Mouse (Mus musculus): Measurements from ENCODE around the gene Unc5cl. TPM values are rescaled to one million over a fixed set of nuclear protein-coding genes. Genes with fewer than 3 reads are reported as not detected.

The Unc5cl gene
- polyA plus RNA-seq, 2 experiments = 3.0 to 4.8 TPM

DNA sequence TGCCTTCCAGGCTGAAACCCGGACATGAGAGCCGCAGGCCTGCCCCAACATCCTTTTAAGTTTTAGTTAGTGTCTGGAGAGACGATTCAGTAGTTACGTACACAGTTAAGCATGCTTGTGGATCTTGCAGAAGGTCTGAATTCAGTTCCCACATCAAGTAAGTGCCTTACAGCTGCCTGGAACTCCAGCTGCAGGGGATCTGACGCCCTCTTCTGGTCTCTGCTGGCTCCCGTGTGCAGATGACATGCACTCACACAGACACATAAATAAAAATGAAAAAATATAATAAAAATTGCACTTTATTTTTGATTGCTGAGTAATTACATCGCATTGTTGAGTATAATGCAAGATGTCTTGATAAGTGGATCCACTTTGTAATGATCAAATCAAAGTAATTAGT, 1.2 kb upstream of the Unc5cl start:
- 62% methylated on average over 7 of the region's 7 CpGs for WGBS (ENCODE audit: insufficient replicate concordance)
- no peak for ATAC-seq (ENCODE audit: insufficient read depth)
- Histone ChIP-seq H3K27ac (peak overlapping the region; percentile 9), H3K36me3 (replicated peaks; ENCODE audit: control insufficient read depth, insufficient read depth, low read depth) (peaks cover 13% of the 10 kb centered on the region), H3K4me3 (ENCODE audit: insufficient read depth in 1 of 2, low read depth in 2 of 2, low read length in 2 of 2) (no peak overlapping the region), H3K4me1 (replicated peaks; ENCODE audit: control insufficient read depth in 2 of 2, insufficient read depth in 2 of 2, low read length in 1 of 2) (peaks cover 44 to 65% of the 10 kb centered on the region in 2 experiments), H3K27me3 (ENCODE audit: control insufficient read depth, insufficient read depth, low read length) (no peaks in the 10 kb centered on the region), H3K9ac (replicated peaks) (no peak overlapping the region), H3K9me3 (ENCODE audit: control insufficient read depth, low read length) (no peaks in the 10 kb centered on the region), H3K4me2 (ENCODE audit: low read depth) (no peak overlapping the region)
- no peak for DNase-seq (ENCODE audit: low read depth in 3 of 3, low spot score in 3 of 3)
- TF ChIP-seq EP300 (IDR thresholded peaks at IDR 0.05; ENCODE audit: low read depth) (no peak), CTCF (IDR thresholded peaks at IDR 0.05; ENCODE audit: low read depth) (peak; percentile 75)

DNA sequence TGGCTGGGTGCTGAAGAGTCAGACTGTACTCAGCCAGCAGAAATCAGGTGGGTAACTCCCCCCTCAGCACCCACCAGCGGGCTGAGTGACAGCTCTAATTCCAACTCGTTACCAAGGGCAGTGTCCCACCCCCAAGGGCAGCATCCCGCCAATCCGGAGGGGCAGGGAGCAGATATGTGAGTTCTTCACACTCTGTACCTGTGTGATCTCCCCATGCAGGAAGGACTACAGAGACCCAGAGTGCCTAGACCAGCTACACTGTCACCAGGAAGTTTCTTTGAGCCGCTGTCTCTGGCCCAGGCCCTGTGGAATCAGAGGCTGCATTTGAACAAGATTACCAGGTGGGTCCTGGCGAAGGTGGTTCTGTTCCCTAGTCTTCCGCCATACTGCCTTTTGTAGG, 511 bp upstream of the Unc5cl start:
- Histone ChIP-seq H3K27ac (peak overlapping the region; percentile 31), H3K4me1 (replicated peaks; ENCODE audit: control insufficient read depth in 2 of 2, insufficient read depth in 2 of 2, low read length in 1 of 2) (peaks cover 37 to 58% of the 10 kb centered on the region in 2 experiments), H3K36me3 (replicated peaks; ENCODE audit: control insufficient read depth, insufficient read depth, low read depth) (peaks cover 6% of the 10 kb centered on the region), H3K27me3 (ENCODE audit: control insufficient read depth, insufficient read depth, low read length) (no peaks in the 10 kb centered on the region), H3K4me3 (ENCODE audit: insufficient read depth in 1 of 2, low read depth in 2 of 2, low read length in 2 of 2) (peak overlapping the region; percentile 43 to 44), H3K9me3 (ENCODE audit: control insufficient read depth, low read length) (no peaks in the 10 kb centered on the region), H3K9ac (replicated peaks) (no peak overlapping the region; the same call in 1 of the 2 replicates), H3K4me2 (ENCODE audit: low read depth) (peak overlapping the region; percentile 55)
- TF ChIP-seq EP300 (IDR thresholded peaks at IDR 0.05; ENCODE audit: low read depth) (no peak), CTCF (IDR thresholded peaks at IDR 0.05; ENCODE audit: low read depth) (no peak)
- WGBS (ENCODE audit: insufficient replicate concordance) = 58% methylated on average over 7 of the region's 7 CpGs
- ATAC-seq (ENCODE audit: insufficient read depth) (no peak), DNase-seq (ENCODE audit: low read depth in 3 of 3, low spot score in 3 of 3) (no peak)

DNA sequence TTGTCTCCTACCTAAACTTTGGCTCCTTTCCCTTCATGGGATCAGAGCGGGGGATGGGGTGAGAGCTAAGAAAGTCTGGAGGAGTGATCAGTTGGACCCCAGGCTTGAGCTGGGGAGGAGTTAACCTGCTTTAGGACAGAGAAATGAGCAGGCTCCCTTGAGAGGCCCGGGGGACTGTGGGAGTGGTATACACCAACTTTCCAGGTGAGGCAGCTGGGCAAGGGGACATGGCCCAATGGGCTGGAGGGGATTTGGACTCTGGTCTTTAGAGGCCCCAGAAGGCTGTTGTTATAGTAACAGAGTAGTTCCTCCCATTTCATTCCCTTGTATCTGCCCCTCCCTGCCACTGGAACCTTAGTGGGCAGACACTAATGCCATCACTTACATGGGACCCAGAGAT, 1.3 kb downstream of the Unc5cl start:
- Histone ChIP-seq H3K27me3 (ENCODE audit: control insufficient read depth, insufficient read depth, low read length) (no peaks in the 10 kb centered on the region), H3K4me3 (ENCODE audit: insufficient read depth in 1 of 2, low read depth in 2 of 2, low read length in 2 of 2) (peak overlapping the region in 1 of 2 experiments; percentile 44; a peak in 1 of 4 replicates), H3K9me3 (ENCODE audit: control insufficient read depth, low read length) (no peaks in the 10 kb centered on the region), H3K4me1 (replicated peaks; ENCODE audit: control insufficient read depth in 2 of 2, insufficient read depth in 2 of 2, low read length in 1 of 2) (peaks cover 28 to 46% of the 10 kb centered on the region in 2 experiments), H3K36me3 (replicated peaks; ENCODE audit: control insufficient read depth, insufficient read depth, low read depth) (no peaks in the 10 kb centered on the region), H3K27ac (no peak overlapping the region), H3K9ac (replicated peaks) (no peak overlapping the region), H3K4me2 (ENCODE audit: low read depth) (peak overlapping the region; percentile 55; the same call in 1 of the 2 replicates)
- DNase-seq (ENCODE audit: low read depth in 3 of 3, low spot score in 3 of 3) (no peak), ATAC-seq (ENCODE audit: insufficient read depth) (no peak)
- no peak for TF ChIP-seq CTCF (IDR thresholded peaks at IDR 0.05; ENCODE audit: low read depth)
- no peak for TF ChIP-seq EP300 (IDR thresholded peaks at IDR 0.05; ENCODE audit: low read depth)
- 71% methylated on average over 2 of the region's 2 CpGs for WGBS (ENCODE audit: insufficient replicate concordance)

DNA sequence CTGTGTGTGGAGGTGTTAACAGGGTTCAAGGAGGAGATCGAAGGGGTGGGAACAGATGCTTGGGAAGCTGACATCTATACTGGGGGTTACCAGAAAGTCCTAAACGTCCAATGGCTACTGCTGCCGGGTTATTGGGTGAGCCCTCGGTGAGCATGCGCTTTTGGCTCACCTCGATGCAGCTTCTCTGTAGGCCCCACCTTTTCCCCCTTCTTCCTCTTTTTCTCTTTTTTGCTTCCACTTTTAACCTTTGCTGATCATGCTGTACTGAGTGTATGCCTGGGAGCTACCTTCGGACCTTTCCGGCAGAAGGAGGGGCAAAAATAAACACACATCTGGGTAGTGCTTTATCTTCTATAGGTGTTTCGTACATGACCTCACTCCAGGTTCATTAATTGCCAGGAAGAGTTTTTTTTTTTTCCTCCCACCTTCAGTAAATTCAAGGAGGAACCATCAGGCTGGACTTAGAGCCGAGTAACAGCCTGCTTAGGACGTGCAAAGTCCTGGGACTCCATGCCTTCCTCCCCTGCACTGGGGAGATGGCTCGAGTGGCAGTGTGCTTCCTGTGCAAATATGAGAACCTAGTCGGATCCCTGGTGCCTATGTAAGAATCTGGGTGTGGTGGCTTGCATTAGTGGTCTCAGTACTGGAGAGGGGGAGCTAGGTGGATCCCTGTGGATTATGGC, 3.4 kb downstream of the Unc5cl start:
- Histone ChIP-seq H3K36me3 (replicated peaks; ENCODE audit: control insufficient read depth, insufficient read depth, low read depth) (no peaks in the 10 kb centered on the region), H3K9me3 (ENCODE audit: control insufficient read depth, low read length) (no peaks in the 10 kb centered on the region), H3K4me1 (replicated peaks; ENCODE audit: control insufficient read depth in 2 of 2, insufficient read depth in 2 of 2, low read length in 1 of 2) (peaks cover 15 to 33% of the 10 kb centered on the region in 2 experiments), H3K9ac (replicated peaks) (no peak overlapping the region), H3K27ac (no peak overlapping the region), H3K27me3 (ENCODE audit: control insufficient read depth, insufficient read depth, low read length) (no peaks in the 10 kb centered on the region), H3K4me3 (ENCODE audit: insufficient read depth in 1 of 2, low read depth in 2 of 2, low read length in 2 of 2) (no peak overlapping the region), H3K4me2 (ENCODE audit: low read depth) (0 out of 2 replicates have a peak overlapping the region, but pooled peaks have one; percentile 20)
- ATAC-seq (ENCODE audit: insufficient read depth) (no peak), DNase-seq (ENCODE audit: low read depth in 3 of 3, low spot score in 3 of 3) (no peak)
- 36% methylated on average over 13 of the region's 13 CpGs for whole genome bisulfite sequencing (ENCODE audit: insufficient replicate concordance)
- TF ChIP-seq EP300 (IDR thresholded peaks at IDR 0.05; ENCODE audit: low read depth) (no peak), CTCF (IDR thresholded peaks at IDR 0.05; ENCODE audit: low read depth) (no peak)

DNA sequence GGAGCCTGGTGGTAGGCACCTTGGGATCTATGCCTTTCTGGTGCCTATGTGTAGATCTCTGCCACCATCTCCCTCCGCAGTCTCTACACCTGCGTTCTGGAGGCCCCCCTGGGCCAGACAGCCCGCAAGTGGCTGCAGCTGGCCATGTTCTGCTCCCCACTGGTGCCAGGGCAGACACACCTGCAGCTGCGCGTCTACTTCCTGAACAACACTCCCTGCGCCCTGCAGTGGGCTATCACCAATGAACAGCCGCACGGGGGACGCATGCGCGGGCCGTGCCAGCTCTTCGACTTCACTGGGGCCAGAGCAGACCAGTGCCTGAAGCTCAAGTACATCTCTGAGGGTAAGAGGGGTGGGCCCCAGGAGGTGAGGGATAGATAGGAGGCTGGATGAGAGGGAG, 7.4 kb downstream of the Unc5cl start:
- no peak for DNase-seq (ENCODE audit: low read depth in 3 of 3, low spot score in 3 of 3)
- ATAC-seq (ENCODE audit: insufficient read depth) = no peak
- WGBS (ENCODE audit: insufficient replicate concordance) = 78% methylated on average over 13 of the region's 13 CpGs

More for the DNA sequence above, 7.4 kb downstream of the Unc5cl start:
- Histone ChIP-seq H3K27me3 (ENCODE audit: control insufficient read depth, insufficient read depth, low read length) (peaks cover 2% of the 10 kb centered on the region; the same call in 1 of the 2 replicates), H3K27ac (no peak overlapping the region), H3K4me1 (replicated peaks; ENCODE audit: control insufficient read depth in 2 of 2, insufficient read depth in 2 of 2, low read length in 1 of 2) (peaks cover 7% of the 10 kb centered on the region in 2 experiments; a peak in 3 of 4 replicates), H3K9me3 (ENCODE audit: control insufficient read depth, low read length) (no peaks in the 10 kb centered on the region), H3K9ac (replicated peaks) (no peak overlapping the region), H3K4me3 (ENCODE audit: insufficient read depth in 1 of 2, low read depth in 2 of 2, low read length in 2 of 2) (no peak overlapping the region), H3K36me3 (replicated peaks; ENCODE audit: control insufficient read depth, insufficient read depth, low read depth) (no peaks in the 10 kb centered on the region), H3K4me2 (ENCODE audit: low read depth) (no peak overlapping the region)
- no peak for TF ChIP-seq EP300 (IDR thresholded peaks at IDR 0.05; ENCODE audit: low read depth)
- no peak for TF ChIP-seq CTCF (IDR thresholded peaks at IDR 0.05; ENCODE audit: low read depth)

All from liver, embryonic 14.5 days (tissue).